Mouse (Mus musculus): ENCODE measurements around the gene Ankrd44.

DNA sequence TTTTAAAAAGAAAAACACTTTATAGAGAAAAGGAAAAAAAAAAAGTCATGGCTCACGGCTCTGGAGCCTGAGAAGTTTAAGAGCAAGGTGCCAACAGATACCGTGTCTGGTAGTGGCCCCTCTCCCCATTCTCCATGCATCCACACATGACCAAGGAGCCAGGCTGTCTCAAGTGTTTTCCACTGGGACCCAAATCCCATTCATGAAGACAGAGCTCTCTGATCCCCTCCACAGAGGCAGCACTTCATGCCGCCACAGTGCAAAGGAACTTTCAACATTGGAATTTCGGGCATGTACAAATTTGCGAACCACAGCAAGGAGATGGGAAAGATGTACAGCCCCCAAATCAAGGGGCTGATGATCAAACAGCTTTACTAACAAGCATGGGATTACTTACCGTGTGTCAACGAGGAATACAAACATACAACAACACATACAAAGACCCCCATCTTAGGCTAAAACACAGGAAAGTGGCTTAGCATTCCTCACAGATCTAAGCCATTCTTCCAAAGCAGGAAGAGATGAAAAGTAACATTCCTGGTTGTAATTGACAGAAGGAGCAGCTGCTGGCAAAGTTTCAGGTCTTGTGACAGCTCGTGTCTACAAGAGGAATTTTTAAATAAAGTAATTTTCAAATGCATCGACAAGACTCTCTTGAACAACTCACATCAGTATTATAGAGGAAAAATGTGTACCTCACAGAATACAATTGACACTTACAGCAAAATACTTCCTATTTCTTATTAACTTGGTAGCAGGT lies 53.1 kb downstream of the Ankrd44 start:
- TF ChIP-seq CTCF (conservative IDR thresholded peaks at IDR 0.05; ENCODE audit: insufficient read depth, insufficient read length, low read depth, low read length), result no peak
- no peak for TF ChIP-seq POLR2A (IDR thresholded peaks at IDR 0.05; ENCODE audit: low read depth, low read length)
